Mouse (Mus musculus): ENCODE data around the gene Phactr3. TPM values are rescaled to one million over a fixed set of nuclear protein-coding genes. Genes with fewer than 3 reads are reported as not detected.
A peak's percentile ranks its signal among the peaks of the same experiment; 100 is the strongest.

The Phactr3 gene
- total RNA-seq, 2 experiments from 2014 or later = not detected

DNA sequence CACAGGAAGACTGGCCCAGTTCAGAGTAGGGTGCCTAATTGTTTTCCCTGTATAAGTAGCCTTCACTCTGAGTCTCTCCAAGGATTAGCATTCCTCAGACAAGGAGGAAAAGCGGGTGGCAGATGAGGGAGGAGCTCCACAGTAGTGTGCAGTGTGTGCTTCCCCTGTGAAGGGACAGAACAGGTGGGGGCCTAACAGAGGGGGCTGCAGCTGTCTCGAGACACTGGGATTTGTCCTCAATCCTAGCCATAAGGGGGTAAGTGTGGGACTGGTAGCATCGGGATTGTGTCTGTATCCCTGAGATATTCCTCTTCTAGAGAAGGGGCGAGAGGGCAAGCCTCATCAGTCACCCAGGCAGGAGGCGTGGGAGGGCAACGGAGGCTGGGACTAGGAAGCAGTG, 66.1 kb downstream of the Phactr3 start:
- no peak for ATAC-seq (replicated peaks; ENCODE audit: low FRiP score, poor library complexity, severe bottlenecking)

DNA sequence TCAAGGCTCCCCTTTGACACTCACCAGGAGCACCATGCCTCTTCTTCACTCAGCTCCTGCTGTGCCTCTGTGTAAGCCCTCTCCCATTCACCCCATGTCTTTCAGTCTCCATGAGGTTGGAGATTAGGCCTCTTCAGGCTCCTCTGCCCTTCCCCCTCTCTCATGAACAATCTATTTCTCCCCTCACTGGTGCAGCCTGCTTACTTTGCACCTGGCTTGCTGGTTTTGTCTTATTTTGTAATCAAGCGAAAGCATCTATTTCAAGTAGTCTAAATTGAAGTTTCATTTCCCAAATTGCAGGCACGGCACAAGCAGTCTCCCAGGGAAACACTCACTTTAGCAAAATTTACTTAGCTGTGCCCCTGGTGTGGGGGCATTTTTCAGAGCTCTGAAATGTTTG, 70.2 kb downstream of the Phactr3 start:
- no peak for ATAC-seq (replicated peaks; ENCODE audit: low FRiP score, poor library complexity, severe bottlenecking)

DNA sequence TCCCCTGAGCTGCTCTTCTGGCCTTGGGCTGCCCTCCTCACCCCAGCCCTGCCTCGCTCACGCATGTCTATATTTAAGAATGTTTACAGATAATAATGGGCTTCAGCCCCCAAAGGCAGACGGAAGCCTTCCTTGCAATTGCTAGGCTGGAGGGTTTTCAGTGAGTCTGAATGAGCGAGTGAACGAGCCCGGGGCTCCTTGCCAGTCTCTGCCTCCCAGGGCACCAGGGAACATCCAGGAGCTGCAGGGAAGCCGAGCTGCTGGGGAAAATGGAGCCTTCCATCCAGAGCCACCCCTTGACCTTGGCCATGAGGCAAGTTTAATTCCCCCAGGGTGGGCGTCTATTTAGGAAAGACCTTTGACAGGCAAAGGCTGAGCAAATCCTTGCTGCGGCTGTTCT, 74.1 kb downstream of the Phactr3 start:
- no peak for ATAC-seq (replicated peaks; ENCODE audit: low FRiP score, poor library complexity, severe bottlenecking)

DNA sequence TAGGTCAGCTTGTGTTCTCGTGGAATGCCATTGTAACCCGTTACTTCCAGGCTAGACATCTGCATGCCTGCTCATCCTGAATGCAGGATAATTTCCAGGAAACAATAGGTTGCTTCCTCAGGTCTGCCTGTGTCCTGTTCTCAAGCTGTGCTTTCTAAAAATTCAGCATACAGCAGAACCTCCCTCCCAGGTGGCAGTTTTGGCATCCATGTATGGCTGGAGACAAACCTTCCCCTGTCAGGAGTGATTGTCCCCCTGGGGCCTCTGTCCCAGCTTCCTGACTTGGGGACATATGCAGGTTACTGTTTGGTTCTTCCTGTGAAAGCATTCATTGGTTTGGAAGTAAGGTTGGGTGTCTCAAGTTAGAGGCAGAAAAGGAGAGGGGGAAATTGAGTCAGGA, 74.7 kb downstream of the Phactr3 start:
- ATAC-seq (replicated peaks; ENCODE audit: low FRiP score, poor library complexity, severe bottlenecking) = no peak

DNA sequence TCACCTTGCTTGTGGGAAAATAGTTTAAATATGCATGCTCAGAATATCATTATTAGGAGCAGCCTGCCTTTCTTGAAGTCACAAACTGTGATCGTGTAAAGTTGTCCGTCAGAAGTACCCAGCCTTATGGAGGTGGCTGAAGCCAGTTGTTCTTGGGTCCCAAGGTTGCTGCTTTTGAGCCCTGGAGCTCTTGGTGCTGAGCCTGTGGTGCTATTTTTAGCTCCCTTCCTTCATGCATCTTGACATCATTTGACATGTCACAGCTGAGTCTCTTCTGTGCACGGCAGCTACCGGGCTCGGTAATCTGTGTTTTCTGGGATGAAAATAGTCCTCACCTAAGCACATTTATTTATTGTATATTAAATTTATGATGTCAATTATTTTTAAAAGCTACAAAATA, 76.1 kb downstream of the Phactr3 start:
- ATAC-seq (replicated peaks; ENCODE audit: low FRiP score, poor library complexity, severe bottlenecking) = no peak

DNA sequence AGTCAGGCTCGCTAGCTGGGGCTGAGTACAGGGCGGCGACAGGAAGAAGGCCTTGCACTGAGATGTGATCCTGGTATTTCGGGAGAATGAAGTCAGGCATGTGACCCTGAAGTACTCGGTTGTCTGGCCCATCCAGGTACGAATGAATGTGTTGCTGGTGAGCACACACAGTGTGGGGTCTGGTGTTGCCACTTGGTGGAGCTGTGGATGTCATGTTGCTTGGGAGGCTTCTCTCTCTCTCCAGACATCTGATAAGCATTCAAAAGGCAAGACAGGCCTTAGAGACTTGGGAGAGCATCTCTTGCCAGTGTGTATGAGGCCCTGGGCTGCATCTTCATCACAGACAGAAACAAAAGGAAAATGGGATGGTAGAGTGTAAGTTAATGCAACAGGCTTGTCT, 77.3 kb downstream of the Phactr3 start:
- ATAC-seq (replicated peaks; ENCODE audit: low FRiP score, poor library complexity, severe bottlenecking) = no peak

DNA sequence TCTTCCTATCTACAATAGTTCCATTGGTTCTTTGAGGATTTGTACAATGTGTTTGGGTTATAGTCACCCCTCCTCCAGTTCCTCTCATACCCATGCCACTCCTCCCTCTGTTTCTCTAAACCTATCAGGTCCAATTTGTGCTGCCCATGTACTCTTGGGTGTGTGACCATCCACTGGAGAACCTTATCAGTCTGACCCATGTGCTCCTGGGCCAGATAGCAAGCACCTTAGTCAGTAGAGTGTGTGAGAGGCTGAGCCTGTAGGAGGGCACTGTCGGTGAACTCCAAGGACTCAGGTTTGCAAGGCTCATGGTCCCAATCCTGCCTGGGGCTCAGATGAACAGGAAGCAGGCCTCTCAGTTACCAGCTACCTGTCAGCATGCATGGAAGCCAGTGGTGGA, 78.8 kb downstream of the Phactr3 start:
- peak; percentile 55; the same call in 1 of the 2 replicates for ATAC-seq (replicated peaks; ENCODE audit: low FRiP score, poor library complexity, severe bottlenecking)

DNA sequence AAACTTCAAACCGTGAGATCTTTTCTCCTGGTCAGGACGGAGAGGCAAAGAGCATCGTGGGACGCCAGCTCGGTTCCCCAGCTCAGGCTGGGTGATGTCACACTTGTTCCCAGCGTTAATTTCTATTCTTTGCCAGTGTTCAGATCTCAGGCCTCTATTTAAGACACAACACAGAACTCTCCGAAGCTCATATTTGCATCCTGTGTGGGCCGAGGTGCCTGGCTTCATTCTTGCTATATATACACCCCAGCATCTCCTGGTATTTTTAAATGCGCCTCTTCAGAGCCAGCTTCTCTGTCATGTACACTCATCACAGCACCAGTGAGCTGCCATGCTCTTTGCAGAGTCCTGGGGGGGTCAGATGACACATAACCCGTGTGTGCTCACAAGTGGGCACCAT, 85.7 kb downstream of the Phactr3 start:
- ATAC-seq (replicated peaks; ENCODE audit: low FRiP score, poor library complexity, severe bottlenecking) = no peak

DNA sequence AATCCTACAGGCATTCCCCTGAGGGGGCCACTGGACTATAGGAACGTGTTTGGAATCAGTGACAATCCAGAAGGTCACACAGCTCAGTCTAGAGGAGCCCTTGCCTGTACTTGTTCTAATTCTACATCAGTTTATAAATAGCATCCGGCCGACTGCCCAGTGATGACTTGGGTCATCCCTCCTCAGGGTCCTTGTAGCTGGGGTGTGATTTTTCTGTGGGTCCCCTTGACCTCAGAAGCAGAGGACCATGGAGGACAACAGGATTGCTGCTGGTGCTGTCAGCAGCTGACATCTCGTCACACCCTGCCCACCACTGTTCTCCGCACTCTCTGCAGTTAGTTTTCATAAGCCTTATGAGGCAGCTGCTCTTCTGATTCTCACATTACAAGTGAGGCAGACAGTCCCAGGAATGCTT, 89.4 kb downstream of the Phactr3 start:
- ATAC-seq (replicated peaks; ENCODE audit: low FRiP score, poor library complexity, severe bottlenecking) = no peak

DNA sequence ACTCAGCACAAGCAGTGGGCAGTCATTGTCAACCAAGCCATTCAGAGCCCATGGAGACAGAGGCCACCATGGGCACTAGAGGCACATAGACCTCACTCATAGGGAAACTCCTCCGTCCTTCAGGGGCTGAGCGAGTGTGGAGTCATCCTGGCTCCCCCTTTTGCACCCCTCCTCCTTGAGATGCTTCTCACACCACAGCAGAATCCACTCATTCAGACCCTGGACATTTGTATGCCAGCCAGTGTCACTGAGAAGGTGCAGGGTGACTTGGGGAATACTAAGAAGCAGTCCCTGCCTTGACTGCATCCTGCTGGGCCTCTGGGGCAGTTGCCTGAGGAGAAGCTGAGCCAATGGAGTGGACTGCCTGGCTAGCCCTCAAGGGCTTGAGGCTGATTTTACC, 95.1 kb downstream of the Phactr3 start:
- ATAC-seq (replicated peaks; ENCODE audit: low FRiP score, poor library complexity, severe bottlenecking) = no peak

DNA sequence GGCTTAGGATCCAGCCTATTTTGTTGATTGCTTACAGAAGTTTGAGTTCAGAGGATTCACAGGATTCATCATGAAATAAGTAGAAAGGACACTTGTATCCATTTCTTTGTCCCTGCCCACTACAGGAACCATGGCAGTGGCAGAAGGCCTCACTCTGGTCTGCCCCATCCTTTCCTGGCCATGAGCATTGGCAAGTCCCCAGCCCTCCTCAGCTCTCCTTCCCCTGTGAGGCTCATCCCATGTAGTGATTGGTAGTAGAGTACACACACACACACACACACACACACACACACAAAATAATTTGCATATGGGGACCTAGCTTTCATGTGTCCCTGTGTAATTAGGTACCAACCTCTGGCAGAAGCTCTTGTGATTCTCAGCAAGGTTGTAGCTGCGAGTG, 95.8 kb downstream of the Phactr3 start:
- ATAC-seq (replicated peaks; ENCODE audit: low FRiP score, poor library complexity, severe bottlenecking) = no peak

DNA sequence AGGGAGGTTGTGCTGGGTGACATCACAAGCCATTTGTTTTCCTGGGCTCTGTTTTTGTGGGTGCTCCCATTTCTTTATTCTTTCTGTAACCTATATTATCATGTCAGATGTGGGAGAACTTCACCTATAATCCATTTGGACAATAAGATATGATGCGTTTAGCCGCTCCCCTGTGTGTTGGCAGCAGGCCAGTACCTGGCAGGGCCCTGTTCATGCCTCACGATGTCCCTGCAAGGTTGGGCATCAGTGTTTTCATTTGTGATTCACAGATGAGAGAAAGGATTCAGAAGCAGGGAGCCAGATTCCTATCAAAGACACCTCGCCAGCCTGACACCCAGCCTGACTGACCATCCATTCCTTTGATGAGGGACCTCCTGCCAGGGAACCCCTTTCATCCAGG, 99.7 kb downstream of the Phactr3 start:
- no peak for ATAC-seq (replicated peaks; ENCODE audit: low FRiP score, poor library complexity, severe bottlenecking)

DNA sequence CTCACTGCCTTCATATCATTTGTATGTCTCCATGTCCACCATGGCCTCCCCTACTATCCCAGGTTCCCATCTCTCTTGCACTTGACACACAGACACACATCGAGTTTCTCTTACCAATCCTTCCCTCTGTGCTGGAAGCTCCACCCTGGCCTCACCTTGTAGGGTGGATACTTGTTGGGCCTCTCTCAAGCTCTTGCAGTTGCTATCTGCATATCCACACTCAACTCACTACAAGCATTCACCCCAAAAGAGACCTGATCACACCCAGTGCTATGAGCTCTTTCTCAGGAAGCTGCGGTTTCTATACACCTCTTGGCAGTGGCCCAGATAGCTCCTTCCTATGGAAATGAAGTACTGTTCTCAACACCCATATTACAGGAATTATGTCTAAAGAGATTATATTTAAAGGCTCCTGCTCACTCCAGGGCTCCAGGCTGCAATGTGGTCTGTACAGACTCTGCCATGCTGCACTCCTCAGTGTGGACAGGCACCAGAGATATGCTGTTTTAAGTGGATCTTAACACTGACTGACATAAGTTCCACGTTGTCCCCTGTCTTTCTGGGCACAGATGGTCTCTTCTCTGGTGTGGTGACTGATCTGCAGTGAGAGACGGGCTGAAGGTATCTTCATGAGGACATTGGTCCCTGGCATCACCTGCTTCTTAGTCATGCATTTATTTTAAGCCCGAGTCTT, 100.8 kb downstream of the Phactr3 start:
- ATAC-seq (replicated peaks; ENCODE audit: low FRiP score, poor library complexity, severe bottlenecking) = no peak

DNA sequence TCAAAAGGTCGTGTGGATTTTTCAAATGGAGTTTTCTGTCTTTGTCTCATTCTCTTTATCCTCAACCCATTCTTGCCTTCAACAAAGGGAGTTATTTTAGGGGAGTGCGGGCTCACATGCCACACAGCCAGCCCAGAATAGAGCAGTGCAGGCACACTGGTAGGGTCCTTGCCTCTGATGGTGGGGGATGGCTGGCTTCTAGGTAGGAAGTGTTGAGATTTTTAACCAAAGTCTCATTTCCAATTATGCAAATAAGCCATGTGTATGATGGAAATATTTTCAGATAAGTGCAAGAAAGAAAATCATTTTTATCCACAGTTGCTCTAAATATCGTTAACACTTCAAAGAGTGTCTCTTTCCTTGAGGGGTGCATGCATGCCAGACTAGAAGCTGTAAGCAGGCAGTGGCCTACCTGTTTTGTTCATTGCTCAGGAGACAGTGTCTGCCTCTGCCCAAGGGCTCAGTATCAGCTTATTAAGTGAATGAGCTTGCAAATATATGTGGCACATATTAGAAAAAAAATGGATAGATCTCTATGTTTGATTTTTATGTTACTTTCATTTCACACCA, 101.5 kb downstream of the Phactr3 start:
- no peak for ATAC-seq (replicated peaks; ENCODE audit: low FRiP score, poor library complexity, severe bottlenecking)

DNA sequence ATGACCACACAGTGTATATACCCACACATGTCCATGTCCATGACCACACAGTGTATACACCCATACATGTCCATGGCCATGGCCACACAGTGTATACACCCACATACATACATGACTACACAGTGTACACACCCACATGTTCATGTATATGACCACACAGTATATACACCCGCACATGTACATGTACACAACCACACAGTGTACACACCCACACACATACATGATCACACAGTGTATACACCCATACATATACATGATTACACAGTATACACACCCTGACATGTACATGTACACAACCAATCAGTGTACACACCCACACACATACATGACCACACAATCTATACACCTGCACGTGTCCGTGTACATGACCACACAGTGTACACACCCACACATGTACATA, 102.2 kb downstream of the Phactr3 start:
- ATAC-seq (replicated peaks; ENCODE audit: low FRiP score, poor library complexity, severe bottlenecking) = no peak

DNA sequence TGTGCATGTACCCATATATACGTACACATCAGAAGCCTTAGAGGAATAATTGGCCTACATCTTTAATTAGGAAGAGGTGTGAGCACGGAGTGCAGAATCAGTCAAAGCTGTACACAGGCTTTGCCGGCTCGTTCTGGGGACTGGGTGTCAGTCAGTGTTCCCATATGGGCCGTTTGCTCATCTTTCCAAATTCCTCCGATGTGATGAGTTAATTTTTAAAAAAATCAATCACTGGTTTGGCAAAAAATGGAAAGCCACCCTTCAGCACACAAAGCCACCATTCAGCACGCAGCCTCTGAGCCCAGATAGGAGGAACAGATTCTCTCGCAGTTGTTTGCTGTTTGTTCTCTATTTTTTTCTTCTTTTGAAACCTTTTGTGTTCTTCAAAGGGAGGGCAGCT, 110.5 kb downstream of the Phactr3 start:
- no peak for ATAC-seq (replicated peaks; ENCODE audit: low FRiP score, poor library complexity, severe bottlenecking)

DNA sequence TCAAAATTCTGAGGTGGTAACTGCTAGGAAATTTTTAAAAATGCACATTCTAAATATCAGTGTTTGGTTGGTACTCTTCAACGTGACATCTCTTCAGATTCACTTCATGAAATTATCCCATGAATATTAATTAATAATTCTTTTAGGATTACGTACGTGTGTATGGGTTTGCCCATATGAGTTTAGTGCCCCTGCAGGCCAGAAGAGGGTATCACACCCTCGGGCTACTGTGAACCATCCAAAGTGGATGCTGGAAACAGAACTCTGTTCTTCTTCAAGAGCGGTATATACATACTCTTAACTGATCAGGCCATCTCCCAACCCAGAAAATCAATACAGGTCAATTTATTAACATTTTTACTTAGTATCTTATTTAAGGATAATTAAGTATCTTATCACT, 114.7 kb downstream of the Phactr3 start:
- no peak for ATAC-seq (replicated peaks; ENCODE audit: low FRiP score, poor library complexity, severe bottlenecking)

DNA sequence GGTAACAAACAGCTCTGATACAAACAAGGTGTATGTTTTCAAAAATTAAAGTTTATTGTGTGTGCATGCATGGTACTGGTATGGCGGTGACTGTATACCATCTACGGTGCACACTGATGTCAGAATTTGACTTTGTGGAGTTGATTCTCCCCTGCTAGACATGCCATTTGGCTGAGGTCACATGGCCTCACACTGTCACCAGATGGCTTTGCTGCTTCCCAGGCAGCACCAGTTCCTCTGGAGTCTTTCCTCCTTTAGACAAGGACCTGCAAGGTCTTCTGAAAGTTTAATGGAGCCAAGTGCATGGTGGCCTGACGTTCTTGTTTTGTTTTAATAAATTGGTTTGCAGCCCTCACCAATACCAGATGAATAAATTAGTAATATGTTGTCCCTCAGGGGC, 118.3 kb downstream of the Phactr3 start:
- ATAC-seq (replicated peaks; ENCODE audit: low FRiP score, poor library complexity, severe bottlenecking) = no peak

DNA sequence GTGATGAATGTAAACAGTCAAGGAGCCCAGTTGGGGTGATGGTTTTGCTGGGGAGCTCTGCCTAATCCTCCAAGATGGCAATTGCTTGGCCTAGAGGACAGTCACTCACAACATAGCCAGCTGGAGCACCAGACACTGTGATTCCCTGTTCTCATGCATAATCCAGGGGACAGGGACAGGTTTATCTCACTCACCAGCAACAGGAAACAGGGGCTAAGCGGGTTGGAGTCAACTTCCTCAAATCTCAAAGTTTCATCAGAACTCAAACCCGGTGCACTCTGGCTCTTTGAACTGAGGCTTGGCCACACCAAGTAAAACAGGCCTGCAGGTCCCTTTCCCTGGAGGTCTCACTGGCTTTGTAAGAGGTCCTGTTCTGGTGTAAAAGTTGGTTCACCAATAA, 119.7 kb downstream of the Phactr3 start:
- no peak for ATAC-seq (replicated peaks; ENCODE audit: low FRiP score, poor library complexity, severe bottlenecking)

DNA sequence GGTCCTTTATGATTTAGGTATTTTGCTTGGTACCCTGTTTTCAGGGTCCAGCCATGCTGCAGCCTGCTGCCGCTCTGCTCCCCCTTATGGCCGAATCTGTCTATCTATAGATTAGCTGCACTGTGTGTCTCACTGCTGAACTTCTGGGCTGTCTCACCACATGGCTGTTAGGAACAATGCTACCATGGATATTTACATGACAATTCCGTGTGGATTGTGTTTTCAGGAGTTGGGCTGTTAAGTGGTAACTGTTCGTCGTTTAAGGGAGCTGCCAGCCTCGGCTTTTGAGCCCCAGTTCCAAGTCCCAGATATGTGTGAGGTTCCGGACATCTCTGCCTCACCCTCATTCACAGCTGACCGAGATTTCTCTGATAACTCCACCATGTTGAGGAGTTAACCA, 122.1 kb downstream of the Phactr3 start:
- no peak for ATAC-seq (replicated peaks; ENCODE audit: low FRiP score, poor library complexity, severe bottlenecking)

DNA sequence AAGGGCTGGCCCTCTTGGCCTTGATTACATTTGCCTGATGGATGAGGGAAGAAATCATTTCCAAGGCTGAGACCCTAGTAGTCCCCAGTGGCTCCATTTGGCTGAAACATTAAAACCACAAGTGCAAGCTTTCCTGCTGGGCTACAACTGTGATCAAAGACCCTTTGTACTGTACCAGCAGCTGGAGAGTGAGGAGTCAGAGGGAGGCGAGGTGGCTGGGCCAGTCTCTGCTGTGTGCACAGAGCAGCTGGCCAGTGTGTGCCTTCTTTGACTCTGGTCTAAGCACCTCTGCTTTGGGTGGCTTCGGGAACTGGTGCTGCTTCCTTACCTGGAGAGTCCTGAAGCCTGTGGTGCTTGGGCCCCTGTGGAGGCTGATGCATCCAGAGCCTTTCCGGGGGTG, 122.6 kb downstream of the Phactr3 start:
- ATAC-seq (replicated peaks; ENCODE audit: low FRiP score, poor library complexity, severe bottlenecking) = no peak

DNA sequence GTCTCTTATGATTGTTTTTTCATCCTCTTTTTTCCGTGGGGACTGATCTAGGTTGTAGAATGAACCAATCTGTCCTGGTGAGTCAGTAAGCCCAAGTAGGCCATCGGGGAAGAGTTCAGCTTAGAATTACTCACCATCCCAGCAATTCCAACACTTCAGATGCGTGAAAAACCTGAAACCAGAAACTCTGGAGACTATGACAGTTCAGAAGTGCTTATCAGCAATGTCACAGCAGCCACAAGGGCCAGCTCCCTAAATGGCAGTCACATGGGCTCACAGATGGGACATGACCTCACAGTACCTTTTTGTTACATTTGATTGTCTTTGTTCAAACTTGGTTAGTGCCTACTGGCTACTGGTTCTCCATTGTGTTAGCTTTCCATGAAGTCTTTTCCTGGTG, 124.2 kb downstream of the Phactr3 start:
- ATAC-seq (replicated peaks; ENCODE audit: low FRiP score, poor library complexity, severe bottlenecking) = no peak
